Mouse (Mus musculus) cerebellum, adult 2 months (tissue): ENCODE data around the gene Fam196b.

ENCODE experiments used
- CTCF ChIP-seq: fragments of 200-500 bp; IDR thresholded peaks from 2 replicates; pipeline ENCODE4 v1.5.1; 2011; ENCODE audit warnings: low read depth, mild to moderate bottlenecking, control low read depth, low read length, moderate library complexity, borderline replicate concordance; ENCODE audit not compliant: insufficient read depth
- POLR2A ChIP-seq: fragments of 200-500 bp; IDR thresholded peaks from 2 replicates; pipeline ENCODE4 v1.6.1; 2011; ENCODE audit warnings: low read length, control low read depth, borderline replicate concordance; ENCODE audit not compliant: insufficient read depth

- TF ChIP-seq POLR2A (no peak), CTCF (no peak)
These were observed 38.7 kb upstream of the Fam196b start for GRCm38 (mm10) chr11:34275941-34276340.
